Mouse (Mus musculus) kidney, embryonic 16.5 days (tissue): ENCODE data around the gene Rpn1. TPM values are rescaled to one million over a fixed set of nuclear protein-coding genes. Genes with fewer than 3 reads are reported as not detected.

Experiments
- ATAC-seq: fragments of 200-750 bp; cut with Nextera tagmentation; 2 replicates; pipeline ENCODE4 v1.8.0; 2017; ENCODE audit warnings: moderate TSS enrichment; ENCODE audit not compliant: low FRiP score, low TSS enrichment
- H3K27ac ChIP-seq: fragments of 300-500 bp; sonication (generic); 2 replicates; pipeline ENCODE4 v1.5.1; 2014; ENCODE audit warnings: low read length
- H3K27me3 ChIP-seq: fragments of 300-500 bp; sonication (generic); 2 replicates; pipeline ENCODE4 v1.6.1; 2014; ENCODE audit warnings: low read length, control low read depth, mixed read lengths; ENCODE audit not compliant: insufficient read depth
- H3K36me3 ChIP-seq: fragments of 300-500 bp; sonication (generic); 2 replicates; pipeline ENCODE4 v1.6.1; 2014; ENCODE audit warnings: low read length, control low read depth, mixed read lengths; ENCODE audit not compliant: insufficient read depth
- H3K4me1 ChIP-seq: fragments of 300-500 bp; sonication (generic); 2 replicates; pipeline ENCODE4 v1.6.1; 2014; ENCODE audit warnings: low read length, control low read depth, mixed read lengths; ENCODE audit not compliant: insufficient read depth
- H3K4me2 ChIP-seq: fragments of 300-500 bp; sonication (generic); replicated peaks from 2 replicates; pipeline ENCODE4 v1.6.1; 2014; ENCODE audit warnings: low read depth, low read length
- H3K4me3 ChIP-seq: fragments of 300-500 bp; sonication (generic); 2 replicates; pipeline ENCODE4 v1.5.1; 2014; ENCODE audit warnings: mild to moderate bottlenecking, low read length
- H3K9ac ChIP-seq: fragments of 300-500 bp; sonication (generic); replicated peaks from 2 replicates; pipeline ENCODE4 v1.6.1; 2014; ENCODE audit warnings: low read length
- H3K9me3 ChIP-seq: fragments of 300-500 bp; sonication (generic); 2 replicates; pipeline ENCODE4 v1.6.1; 2016; ENCODE audit warnings: low read length, control low read depth
- WGBS: fragments of 180-500 bp; shearing (Covaris S2); extraction: QIAGEN DNeasy Blood & Tissue Kit; methylation state at CpG from one replicate; pipeline ENCODE4 v1.1.7; 2014; 5-methylcytosine and 5-hydroxymethylcytosine counted together
- polyA plus RNA-seq: library from polyadenylated mRNA; unstranded; fragments of >200 nt; fragmentation: Nextera tagmentation; extraction: Ambion mirVana; gene quantifications from 2 replicates; pipeline ENCODE4 v1.2.1, GENCODE M21; 2015

Rpn1 gene
- polyA plus RNA-seq, 1 experiment from 2014 or later, result 473 TPM

DNA sequence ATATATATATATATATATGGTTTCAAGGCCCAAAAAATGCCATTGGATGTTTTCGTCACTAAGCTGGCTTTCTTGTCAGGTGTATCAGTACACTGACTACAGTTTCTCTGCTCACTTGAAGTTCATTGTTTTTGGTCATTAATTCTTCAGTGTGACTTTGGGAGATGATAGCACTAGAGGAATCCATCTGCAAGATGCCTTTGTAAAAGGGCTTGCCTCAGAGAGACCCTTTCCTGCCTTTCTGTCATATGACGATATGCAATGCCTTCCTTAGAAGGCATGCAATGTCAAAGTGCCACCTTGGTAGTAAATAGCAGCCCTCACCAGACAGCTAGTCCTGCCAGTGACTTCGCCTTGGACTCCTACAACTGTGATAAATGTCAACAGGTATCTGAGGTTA, 610 bp upstream of the Rpn1 start:
- Histone ChIP-seq H3K9ac (no peak overlapping the region), H3K4me1 (peaks cover 24% of the 10 kb centered on the region), H3K27ac (no peak overlapping the region), H3K27me3 (no peaks in the 10 kb centered on the region; the same call in 1 of the 2 replicates), H3K4me3 (peak overlapping the region; percentile 100), H3K9me3 (no peaks in the 10 kb centered on the region), H3K36me3 (peaks cover 5% of the 10 kb centered on the region), H3K4me2 (peak overlapping the region; percentile 66)
- ATAC-seq, result no peak
- WGBS, result 62% methylated on average over 3 of the region's 3 CpGs

- peaks cover 20% of the 10 kb centered on the region for H3K4me1 ChIP-seq
- no peak overlapping the region for H3K4me3 ChIP-seq
- WGBS, result 86% methylated on average over 1 of the region's 1 CpGs
- H3K27me3 ChIP-seq, result no peaks in the 10 kb centered on the region
- peaks cover 42% of the 10 kb centered on the region for H3K36me3 ChIP-seq
- no peak for ATAC-seq
- no peaks in the 10 kb centered on the region for H3K9me3 ChIP-seq
- no peak overlapping the region for H3K4me2 ChIP-seq
- no peak overlapping the region for H3K9ac ChIP-seq
- H3K27ac ChIP-seq, result no peak overlapping the region
These were observed 4.7 kb downstream of the Rpn1 start for GRCm38 (mm10) chr6:88088971-88089370.

GRCm38 (mm10) chr6:88095377-88095776, 11.1 kb downstream of the Rpn1 start:
- H3K4me1 ChIP-seq, result no peaks in the 10 kb centered on the region
- H3K9me3 ChIP-seq, result no peaks in the 10 kb centered on the region
- no peak for ATAC-seq
- WGBS, result 81% methylated on average over 7 of the region's 7 CpGs
- H3K9ac ChIP-seq, result no peak overlapping the region
- no peak overlapping the region for H3K4me2 ChIP-seq
- peaks cover 80% of the 10 kb centered on the region for H3K36me3 ChIP-seq
- no peak overlapping the region for H3K27ac ChIP-seq
- H3K27me3 ChIP-seq, result no peaks in the 10 kb centered on the region
- no peak overlapping the region for H3K4me3 ChIP-seq

- no peak for ATAC-seq
- 93% methylated on average over 6 of the region's 6 CpGs for WGBS
- no peak overlapping the region for H3K4me2 ChIP-seq
- H3K4me1 ChIP-seq, result peaks cover 6% of the 10 kb centered on the region
- H3K36me3 ChIP-seq, result peaks cover 65% of the 10 kb centered on the region
- H3K4me3 ChIP-seq, result no peak overlapping the region
- H3K27me3 ChIP-seq, result no peaks in the 10 kb centered on the region
- no peaks in the 10 kb centered on the region for H3K9me3 ChIP-seq
- H3K9ac ChIP-seq, result no peak overlapping the region
- no peak overlapping the region for H3K27ac ChIP-seq
These were observed 17.8 kb downstream of the Rpn1 start for GRCm38 (mm10) chr6:88102096-88102495.

GRCm38 (mm10) chr6:88105783-88106611, 21.7 kb downstream of the Rpn1 start:
- H3K9me3 ChIP-seq, result no peaks in the 10 kb centered on the region
- H3K27me3 ChIP-seq, result no peaks in the 10 kb centered on the region
- H3K9ac ChIP-seq, result peak overlapping the region; percentile 70
- H3K36me3 ChIP-seq, result peaks cover 31% of the 10 kb centered on the region
- H3K4me2 ChIP-seq, result peak overlapping the region; percentile 50
- H3K27ac ChIP-seq, result peak overlapping the region; percentile 51; the same call in 1 of the 2 replicates
- peak overlapping the region; percentile 24 for H3K4me3 ChIP-seq
- 9% methylated on average over 32 of the region's 32 CpGs for WGBS
- ATAC-seq, result peak; percentile 82
- peaks cover 6% of the 10 kb centered on the region for H3K4me1 ChIP-seq

DNA sequence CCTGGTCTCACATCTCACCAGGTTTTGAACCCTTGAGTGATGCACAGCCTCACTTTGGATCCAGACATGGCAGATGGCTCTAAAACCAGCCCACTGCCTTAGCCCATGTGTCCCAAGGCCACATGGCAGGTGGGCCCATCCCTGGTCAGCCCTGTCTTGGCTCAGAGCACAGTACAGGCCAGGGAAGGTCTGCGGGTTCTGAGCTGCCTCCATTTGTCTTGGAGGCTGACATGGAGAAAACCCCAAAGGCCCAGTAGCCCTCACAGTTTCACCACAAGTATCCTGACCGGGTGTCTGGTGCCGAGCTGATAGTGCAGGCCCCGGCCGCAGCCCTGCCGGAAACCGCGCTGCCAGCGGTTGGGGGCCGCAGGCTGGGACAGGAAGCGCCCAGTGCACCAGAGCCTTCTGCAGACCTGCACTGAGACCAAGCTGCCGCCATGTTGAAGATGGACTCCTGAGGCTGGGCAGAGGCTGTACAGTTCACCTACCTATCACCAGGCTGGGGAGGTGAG, 22.4 kb downstream of the Rpn1 start:
- ATAC-seq, result peak; percentile 44
- H3K4me3 ChIP-seq, result peak overlapping the region; percentile 24; the same call in 1 of the 2 replicates
- peaks cover 6% of the 10 kb centered on the region for H3K4me1 ChIP-seq
- peak overlapping the region; percentile 67 for H3K9ac ChIP-seq
- H3K9me3 ChIP-seq, result no peaks in the 10 kb centered on the region
- H3K27ac ChIP-seq, result no peak overlapping the region
- WGBS, result 96% methylated on average over 12 of the region's 12 CpGs
- no peaks in the 10 kb centered on the region for H3K27me3 ChIP-seq
- peaks cover 24% of the 10 kb centered on the region for H3K36me3 ChIP-seq
- H3K4me2 ChIP-seq, result peak overlapping the region; percentile 50

- no peak overlapping the region for H3K27ac ChIP-seq
- WGBS, result 85% methylated on average over 10 of the region's 10 CpGs
- no peak overlapping the region for H3K4me2 ChIP-seq
- H3K9me3 ChIP-seq, result no peaks in the 10 kb centered on the region
- H3K9ac ChIP-seq, result no peak overlapping the region
- H3K4me1 ChIP-seq, result peaks cover 6% of the 10 kb centered on the region
- H3K27me3 ChIP-seq, result no peaks in the 10 kb centered on the region
- ATAC-seq, result no peak
- H3K4me3 ChIP-seq, result no peak overlapping the region
- peaks cover 12% of the 10 kb centered on the region for H3K36me3 ChIP-seq
These were observed 23.6 kb downstream of the Rpn1 start for GRCm38 (mm10) chr6:88107661-88108535.

DNA sequence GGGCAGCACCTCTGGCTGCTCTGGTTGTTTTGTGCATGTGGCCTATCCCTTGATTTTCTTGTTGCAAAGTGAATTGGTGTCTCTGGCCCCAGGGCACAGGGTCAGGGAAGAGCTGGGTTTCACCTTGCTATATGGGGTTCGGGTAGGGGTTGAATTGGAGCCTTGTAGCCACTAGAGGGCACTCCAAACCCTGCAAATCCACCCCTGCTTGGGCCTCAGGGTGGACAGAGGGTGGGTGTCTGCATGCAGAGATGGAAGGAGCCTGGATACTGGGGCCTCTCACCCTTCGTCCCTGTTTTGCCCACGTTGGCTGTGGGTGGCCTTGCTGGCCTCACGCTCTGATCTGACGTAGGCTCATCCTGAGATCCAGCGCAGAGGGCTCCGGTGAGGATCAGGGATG, 28.9 kb downstream of the Rpn1 start:
- H3K4me2 ChIP-seq, result no peak overlapping the region
- H3K4me3 ChIP-seq, result no peak overlapping the region
- ATAC-seq, result peak; percentile 66
- 28% methylated on average over 7 of the region's 7 CpGs for WGBS
- no peaks in the 10 kb centered on the region for H3K36me3 ChIP-seq
- no peaks in the 10 kb centered on the region for H3K9me3 ChIP-seq
- no peak overlapping the region for H3K9ac ChIP-seq
- H3K27me3 ChIP-seq, result no peaks in the 10 kb centered on the region
- H3K4me1 ChIP-seq, result peaks cover 30% of the 10 kb centered on the region
- no peak overlapping the region for H3K27ac ChIP-seq

DNA sequence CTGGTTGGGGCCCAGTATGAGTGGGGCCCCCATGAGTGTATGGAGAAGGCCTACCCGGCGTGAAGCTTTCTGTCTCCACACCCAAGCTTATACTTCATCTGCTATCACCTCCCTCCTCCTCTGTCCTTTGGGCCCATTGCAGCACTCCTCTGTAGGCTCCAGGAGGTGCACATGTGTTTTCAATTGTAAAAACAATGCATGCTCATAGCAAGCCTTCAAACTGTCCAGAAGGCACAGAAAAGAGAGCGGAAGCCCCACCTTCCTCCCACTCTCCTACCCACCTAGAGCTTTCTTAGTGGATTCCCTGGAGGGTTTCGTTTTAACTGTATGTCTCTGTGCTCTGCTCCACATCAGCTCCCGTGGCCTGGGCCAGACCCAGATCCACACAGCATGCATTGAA, 30.1 kb downstream of the Rpn1 start:
- H3K27me3 ChIP-seq, result no peaks in the 10 kb centered on the region
- no peaks in the 10 kb centered on the region for H3K9me3 ChIP-seq
- no peaks in the 10 kb centered on the region for H3K36me3 ChIP-seq
- H3K4me2 ChIP-seq, result no peak overlapping the region
- peak overlapping the region; percentile 14; the same call in 1 of the 2 replicates for H3K9ac ChIP-seq
- WGBS, result 67% methylated on average over 5 of the region's 5 CpGs
- no peak overlapping the region for H3K27ac ChIP-seq
- H3K4me1 ChIP-seq, result peaks cover 30% of the 10 kb centered on the region
- no peak overlapping the region for H3K4me3 ChIP-seq
- ATAC-seq, result no peak
